Mouse (Mus musculus) B cell, adult 62 days (primary cell): ENCODE measurements around the gene Snai1. TPM values are rescaled to one million over a fixed set of nuclear protein-coding genes. Genes with fewer than 3 reads are reported as not detected.

Source experiments
- total RNA-seq: library from RNA; stranded (reverse); gene quantifications from 4 replicates; pipeline ENCODE4 v1.2.4, GENCODE M21; 2023

Gene Snai1
- 3.4 to 5.4 TPM (median 3.7 TPM) in 4 replicates for total RNA-seq

GRCm38 (mm10) chr2:167537476-167538297 lies at the start of gene Snai1:
Gene Snai1, plus strand, starts transcription at chr2:167538195.

GRCm38 (mm10) chr2:167491757-167492708 lies 46.0 kb upstream of the Snai1 start, which contains the start of gene Rnf114:
Gene Rnf114, plus strand, starts transcription at chr2:167492645.

GRCm38 (mm10) chr2:167492713-167493636 lies 45.0 kb upstream of the Snai1 start, which contains the start of gene Spata2:
Gene Spata2, minus strand, starts transcription at chr2:167492887.

Other genes with a start within 250 kb of the Snai1 start
- gene B4galt5, start 189.0 kb upstream of the Snai1 start, total RNA-seq: 60.9 to 73.1 TPM (median 66.9 TPM) in 4 replicates
- 93.7 to 102 TPM (median 98.4 TPM) in 4 replicates for gene Slc9a8, start 116.5 kb upstream of the Snai1 start, total RNA-seq
- gene Rnf114, start 45.5 kb upstream of the Snai1 start, total RNA-seq: 91.4 to 97.3 TPM (median 93.4 TPM) in 4 replicates
- gene Spata2, start 45.3 kb upstream of the Snai1 start, total RNA-seq: 45.4 to 54.7 TPM (median 53.3 TPM) in 4 replicates
- gene Ube2v1, start 93.9 kb downstream of the Snai1 start, total RNA-seq: 137 to 171 TPM (median 149 TPM) in 4 replicates
- gene Gm20431, start 123.3 kb downstream of the Snai1 start, total RNA-seq: 23.3 to 28.7 TPM (median 25.9 TPM) in 4 replicates
- gene Cebpb, start 150.7 kb downstream of the Snai1 start, total RNA-seq: 100 to 111 TPM (median 104 TPM) in 4 replicates
- gene Tmem189, start 151.6 kb downstream of the Snai1 start, total RNA-seq: 74.0 to 89.5 TPM (median 84.6 TPM) in 4 replicates